ENCODE assay signal across 22 mouse cellular contexts in the genomic region with DNA sequence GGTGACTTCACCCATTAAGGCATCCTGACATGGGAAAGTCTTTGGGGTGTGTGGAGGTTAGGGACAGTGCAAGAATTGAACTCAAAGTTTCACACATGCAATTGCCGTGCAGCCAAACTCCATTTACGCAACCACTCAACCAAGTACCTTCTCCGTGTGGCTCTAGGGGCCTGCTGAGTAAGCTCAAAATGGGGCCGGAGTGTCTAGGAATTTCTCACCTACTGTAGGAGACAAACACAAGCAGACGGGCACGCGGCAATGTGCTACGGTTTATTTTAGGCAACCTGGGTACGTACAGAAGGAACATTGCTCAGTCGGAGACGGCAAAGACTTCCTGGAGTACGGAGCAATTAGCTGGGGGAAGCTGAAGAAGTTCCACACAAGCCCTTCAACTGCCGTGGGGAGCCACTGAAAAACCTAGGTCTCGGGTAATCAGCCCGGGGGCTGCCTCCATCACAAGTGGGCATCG. TPM values are rescaled to one million over a fixed set of nuclear protein-coding genes. Genes with fewer than 3 reads are reported as not detected.
A peak's percentile ranks its signal among the peaks of the same experiment; 100 is the strongest.
DNase-seq lines count a peak whose midpoint lies in the region; ATAC-seq and TF ChIP-seq lines count a peak whose summit lies in the region.
"Had no signal": no experiment of that assay in that cellular context is flagged by ENCODE, and none has a peak within 500 bp of the region (broad histone marks: within the 10 kb centered on the region; RNA-seq: fewer than 3 reads in every experiment).

Gm11032 (plus strand) TSS at position 51 of the 469 bp plus-strand sequence.

- peak; percentile 63; the same call in 1 of the 2 replicates for ATAC-seq in heart, embryonic 16.5 days (replicated peaks; ENCODE audit: extremely low read depth, insufficient read depth, low FRiP score)
- ATAC-seq: CD4-positive, CD25-positive, alpha-beta regulatory T cell, adult 4 months had no signal

- TF ChIP-seq CTCF in left cerebral cortex, adult 2 months (IDR thresholded peaks at IDR 0.05): no peak

- intact Hi-C loops in left cerebral cortex, adult 2 months (cut with DNase I): no loop called here

- WGBS in heart, embryonic 10.5 days: 41% methylated on average over 16 of the region's 16 CpGs
- WGBS in heart, embryonic 16.5 days: 29% methylated on average over 16 of the region's 16 CpGs

- no peaks in the 10 kb centered on the region for H3K27me3 ChIP-seq in heart, embryonic 10.5 days (ENCODE audit: insufficient read depth, poor library complexity, severe bottlenecking)
- H3K27me3 ChIP-seq in heart, embryonic 16.5 days (ENCODE audit: control insufficient read depth, insufficient read depth, low read length): no peaks in the 10 kb centered on the region
- H3K27me3 ChIP-seq: hindbrain, embryonic 15.5 days had no signal

- H3K9me3 ChIP-seq in heart, embryonic 10.5 days: no peaks in the 10 kb centered on the region
- no peaks in the 10 kb centered on the region for H3K9me3 ChIP-seq in heart, embryonic 16.5 days (replicated peaks; ENCODE audit: control insufficient read depth, low read length)
- H3K9me3 ChIP-seq: embryonic facial prominence, embryonic 10.5 days; hindbrain, embryonic 15.5 days had no signal

- H3K4me2 ChIP-seq in heart, embryonic 16.5 days (ENCODE audit: low read depth, low read length): peak within 1 kb of the TSS; percentile 57
- H3K4me2 ChIP-seq: hindbrain, embryonic 15.5 days had no signal

- DNase-seq in heart, embryonic 10.5 days (ENCODE audit: low spot score): no peak
- DNase-seq in heart, postnatal 4 days: no peak
- DNase-seq in left cerebral cortex, adult 2 months (ENCODE audit: extremely low spot score in 1 of 2, low spot score in 2 of 2): peak in 1 of 2 experiments; percentile 28
- no peak for DNase-seq in left cerebral cortex, adult 11 months (ENCODE audit: low spot score)
- DNase-seq in right cerebral cortex, adult 2 months (ENCODE audit: low spot score in 2 of 2): peak; percentile 61 to 62
- no peak for DNase-seq in embryo, embryonic 10 days (ENCODE audit: low spot score)
- no peak for DNase-seq in spleen, postnatal 10 days (ENCODE audit: low spot score in 2 of 2)
- DNase-seq: adrenal gland, postnatal 14 days; liver; lung, adult 2 months; midbrain, embryonic 14.5 days; thymus, postnatal 4 days had no signal

- peaks cover 16% of the 10 kb centered on the region for H3K4me1 ChIP-seq in heart, embryonic 10.5 days
- H3K4me1 ChIP-seq in heart, embryonic 16.5 days (ENCODE audit: control insufficient read depth, insufficient read depth, low read length): peaks cover 10% of the 10 kb centered on the region
- H3K4me1 ChIP-seq: hindbrain, embryonic 15.5 days had no signal

- H3K9ac ChIP-seq in heart, embryonic 16.5 days (ENCODE audit: low read length): peak within 1 kb of the TSS; percentile 43
- H3K9ac ChIP-seq: hindbrain, embryonic 15.5 days had no signal

- peak within 1 kb of the TSS; percentile 22 for H3K4me3 ChIP-seq in heart, embryonic 10.5 days
- peak within 1 kb of the TSS; percentile 14; the same call in 1 of the 2 replicates for H3K4me3 ChIP-seq in left cerebral cortex, adult 2 months
- H3K4me3 ChIP-seq in heart, embryonic 16.5 days (ENCODE audit: low read length): peak within 1 kb of the TSS; percentile 28
- H3K4me3 ChIP-seq: embryonic facial prominence, embryonic 10.5 days; hindbrain, embryonic 15.5 days had no signal

- H3K27ac ChIP-seq in heart, embryonic 10.5 days: peak within 1 kb of the TSS; percentile 74; the same call in 1 of the 2 replicates
- H3K27ac ChIP-seq in left cerebral cortex, adult 2 months: no peak within 1 kb of the TSS
- H3K27ac ChIP-seq in heart, embryonic 16.5 days (ENCODE audit: low read length): peak within 1 kb of the TSS; percentile 33; the same call in 1 of the 2 replicates
- H3K27ac ChIP-seq: embryonic facial prominence, embryonic 10.5 days; hindbrain, embryonic 15.5 days had no signal

- no peaks in the 10 kb centered on the region for H3K36me3 ChIP-seq in heart, embryonic 10.5 days
- no peaks in the 10 kb centered on the region for H3K36me3 ChIP-seq in heart, embryonic 16.5 days (ENCODE audit: control insufficient read depth, insufficient read depth)
- H3K36me3 ChIP-seq: embryonic facial prominence, embryonic 10.5 days; hindbrain, embryonic 15.5 days had no signal

RNA-seq across cellular contexts. Expression of gene Gm11032, which starts in this region (rescaled TPM):
- not detected in 2 replicates for polyA plus RNA-seq in heart, embryonic 10.5 days (2016; fragmentation: Nextera tagmentation; extraction: Ambion mirVana)
- total RNA-seq in heart, postnatal 4 days (2021): not detected
- total RNA-seq in left cerebral cortex, adult 2 months (2021): not detected
- polyA plus RNA-seq in heart, embryonic 16.5 days (2015; fragmentation: Nextera tagmentation; extraction: Ambion mirVana): not detected in 2 replicates
- total RNA-seq: adrenal gland, postnatal 14 days; left cerebral cortex, adult 8-10 months; MEL had no signal
- polyA plus RNA-seq: CD4-positive, CD25-positive, alpha-beta regulatory T cell, adult 4 months; embryonic facial prominence, embryonic 10.5 days; gonadal fat pad, adult 2 months; hindbrain, embryonic 15.5 days; kidney, adult 2 months; large intestine, adult 2 months; lung, adult 2 months; midbrain, embryonic 14.5 days; spleen, adult 2 months had no signal

Comparison
In these comparisons a context has a peak if more than half of its experiments do, and no peak if none do; other contexts are left out.
1. Peak in ATAC-seq, H3K4me3 ChIP-seq, H3K27ac ChIP-seq, H3K9ac ChIP-seq and H3K4me2 ChIP-seq in heart, embryonic 16.5 days; RNA of the gene not detected or under 1 TPM.
2. DNase-seq: peak in right cerebral cortex, adult 2 months (2 of 2); none in heart, embryonic 10.5 days (single experiment), heart, postnatal 4 days (single experiment), left cerebral cortex, adult 11 months (single experiment), embryo, embryonic 10 days (single experiment) and spleen, postnatal 10 days (0 of 2).
3. Peak in every context shown above with its lines, with median percentiles within 50 percentile points of each other: H3K4me3 ChIP-seq.